Mouse (Mus musculus): Measurements from ENCODE around the gene Mms19. TPM values are rescaled to one million over a fixed set of nuclear protein-coding genes. Genes with fewer than 3 reads are reported as not detected.

Mms19 gene
- polyA plus RNA-seq, 1 experiment from 2014 or later = 27.5 TPM

DNA sequence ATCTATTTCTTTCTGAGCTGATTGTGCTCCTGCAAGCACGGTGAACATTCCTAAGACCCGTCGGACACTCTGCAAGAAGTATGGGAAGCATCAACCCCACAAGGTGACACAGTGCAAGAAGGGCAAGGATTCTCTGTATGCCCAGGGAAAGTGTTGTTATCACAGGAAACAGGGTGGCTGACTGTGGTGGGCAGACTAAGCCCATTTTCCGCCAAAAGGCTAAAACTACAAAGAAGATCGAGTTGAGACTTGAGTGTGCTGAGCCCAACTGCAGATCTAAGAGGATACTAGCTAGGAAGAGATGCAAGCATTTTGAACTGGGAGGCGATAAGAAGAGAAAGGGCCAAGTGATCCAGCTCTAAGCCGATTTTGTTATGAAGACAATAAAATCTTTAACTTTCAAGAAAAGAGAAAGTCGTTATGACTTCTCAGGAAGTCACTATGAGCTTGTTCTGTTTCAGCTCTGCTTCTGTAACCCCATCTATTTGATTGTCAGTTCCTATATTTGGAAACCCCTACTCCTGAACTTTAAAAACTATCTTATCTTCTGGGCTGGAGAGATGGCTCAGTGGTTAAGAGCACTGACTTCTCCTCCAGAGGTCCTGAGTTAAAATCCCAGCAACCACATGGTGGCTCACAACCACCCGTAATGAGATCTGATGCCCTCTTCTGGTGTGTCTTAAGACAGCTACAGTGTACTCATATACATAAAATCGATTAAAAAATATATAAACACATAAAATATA lies 77.9 kb downstream of the Mms19 start:
- ATAC-seq (ENCODE audit: low read depth) (no peak), DNase-seq (ENCODE audit: low spot score) (no peak)
- Histone ChIP-seq H3K36me3 (ENCODE audit: control insufficient read depth, insufficient read depth, low read length) (no peaks in the 10 kb centered on the region), H3K4me3 (ENCODE audit: low read depth, low read length) (no peak overlapping the region), H3K9me3 (ENCODE audit: control insufficient read depth, low read length) (no peaks in the 10 kb centered on the region), H3K9ac (ENCODE audit: low read depth, low read length) (no peak overlapping the region), H3K4me2 (ENCODE audit: low read depth, low read length) (no peak overlapping the region), H3K4me1 (ENCODE audit: control insufficient read depth, insufficient read depth, low read length) (no peaks in the 10 kb centered on the region; the same call in 1 of the 2 replicates), H3K27me3 (replicated peaks; ENCODE audit: control insufficient read depth, insufficient read depth, low read length) (no peaks in the 10 kb centered on the region), H3K27ac (replicated peaks; ENCODE audit: low read depth, low read length) (no peak overlapping the region)
- 83% methylated on average over 10 of the region's 10 CpGs for WGBS

GRCm38 (mm10) chr19:41901696-41902095 lies 79.3 kb downstream of the Mms19 start:
- peak; percentile 76 for DNase-seq (ENCODE audit: low spot score)
- Histone ChIP-seq H3K9ac (ENCODE audit: low read depth, low read length) (no peak overlapping the region), H3K4me1 (ENCODE audit: control insufficient read depth, insufficient read depth, low read length) (no peaks in the 10 kb centered on the region), H3K9me3 (ENCODE audit: control insufficient read depth, low read length) (no peaks in the 10 kb centered on the region), H3K4me3 (ENCODE audit: low read depth, low read length) (no peak overlapping the region), H3K36me3 (ENCODE audit: control insufficient read depth, insufficient read depth, low read length) (no peaks in the 10 kb centered on the region), H3K27ac (replicated peaks; ENCODE audit: low read depth, low read length) (no peak overlapping the region), H3K4me2 (ENCODE audit: low read depth, low read length) (no peak overlapping the region), H3K27me3 (replicated peaks; ENCODE audit: control insufficient read depth, insufficient read depth, low read length) (no peaks in the 10 kb centered on the region)
- WGBS = 42% methylated on average over 2 of the region's 2 CpGs
- ATAC-seq (ENCODE audit: low read depth) = peak; percentile 24; the same call in 1 of the 2 replicates

- no peak overlapping the region for H3K4me2 ChIP-seq (ENCODE audit: low read depth, low read length)
- no peaks in the 10 kb centered on the region for H3K9me3 ChIP-seq (ENCODE audit: control insufficient read depth, low read length)
- no peak overlapping the region for H3K4me3 ChIP-seq (ENCODE audit: low read depth, low read length)
- 78% methylated on average over 8 of the region's 8 CpGs for WGBS
- no peak for ATAC-seq (ENCODE audit: low read depth)
- H3K27me3 ChIP-seq (replicated peaks; ENCODE audit: control insufficient read depth, insufficient read depth, low read length) = no peaks in the 10 kb centered on the region
- H3K9ac ChIP-seq (ENCODE audit: low read depth, low read length) = no peak overlapping the region
- H3K4me1 ChIP-seq (ENCODE audit: control insufficient read depth, insufficient read depth, low read length) = no peaks in the 10 kb centered on the region
- no peaks in the 10 kb centered on the region for H3K36me3 ChIP-seq (ENCODE audit: control insufficient read depth, insufficient read depth, low read length)
- no peak overlapping the region for H3K27ac ChIP-seq (replicated peaks; ENCODE audit: low read depth, low read length)
- no peak for DNase-seq (ENCODE audit: low spot score)
Observed at GRCm38 (mm10) chr19:41900495-41901090, 80.4 kb downstream of the Mms19 start.

DNA sequence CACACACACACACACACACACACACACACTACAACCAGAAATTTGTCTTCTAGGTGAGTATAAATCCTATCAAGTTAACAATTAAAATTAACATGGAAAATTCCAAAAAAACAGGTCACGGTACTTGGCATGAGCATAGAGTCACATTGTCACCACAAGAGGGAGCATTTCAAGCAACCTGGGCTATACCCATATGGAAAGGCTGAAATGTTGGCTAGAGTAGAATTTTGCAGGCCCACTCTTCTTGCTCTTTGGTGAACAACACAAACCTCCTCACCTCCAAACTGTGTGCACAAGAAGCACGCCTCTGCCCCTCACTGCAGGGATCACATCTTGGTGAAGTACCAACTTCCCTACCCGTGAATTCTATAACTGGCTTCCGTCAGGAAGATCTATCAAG lies 82.1 kb downstream of the Mms19 start:
- DNase-seq (ENCODE audit: low spot score) (peak; percentile 62), ATAC-seq (ENCODE audit: low read depth) (no peak)
- Histone ChIP-seq H3K27ac (replicated peaks; ENCODE audit: low read depth, low read length) (no peak overlapping the region), H3K36me3 (ENCODE audit: control insufficient read depth, insufficient read depth, low read length) (no peaks in the 10 kb centered on the region), H3K9me3 (ENCODE audit: control insufficient read depth, low read length) (no peaks in the 10 kb centered on the region), H3K9ac (ENCODE audit: low read depth, low read length) (no peak overlapping the region), H3K4me2 (ENCODE audit: low read depth, low read length) (no peak overlapping the region), H3K27me3 (replicated peaks; ENCODE audit: control insufficient read depth, insufficient read depth, low read length) (no peaks in the 10 kb centered on the region), H3K4me3 (ENCODE audit: low read depth, low read length) (no peak overlapping the region), H3K4me1 (ENCODE audit: control insufficient read depth, insufficient read depth, low read length) (peaks cover 3% of the 10 kb centered on the region; the same call in 1 of the 2 replicates)
- 51% methylated on average over 4 of the region's 4 CpGs for WGBS

- peak overlapping the region; percentile 57 for H3K9ac ChIP-seq (ENCODE audit: low read depth, low read length)
- DNase-seq (ENCODE audit: low spot score) = no peak
- H3K27ac ChIP-seq (replicated peaks; ENCODE audit: low read depth, low read length) = no peak overlapping the region; the same call in 1 of the 2 replicates
- 17% methylated on average over 18 of the region's 18 CpGs for WGBS
- ATAC-seq (ENCODE audit: low read depth) = peak; percentile 15; the same call in 1 of the 2 replicates
- peak overlapping the region; percentile 75 for H3K4me2 ChIP-seq (ENCODE audit: low read depth, low read length)
- peaks cover 3% of the 10 kb centered on the region; the same call in 1 of the 2 replicates for H3K4me1 ChIP-seq (ENCODE audit: control insufficient read depth, insufficient read depth, low read length)
- peaks cover 10% of the 10 kb centered on the region; the same call in 1 of the 2 replicates for H3K36me3 ChIP-seq (ENCODE audit: control insufficient read depth, insufficient read depth, low read length)
- H3K27me3 ChIP-seq (replicated peaks; ENCODE audit: control insufficient read depth, insufficient read depth, low read length) = no peaks in the 10 kb centered on the region
- H3K4me3 ChIP-seq (ENCODE audit: low read depth, low read length) = peak overlapping the region; percentile 62
- H3K9me3 ChIP-seq (ENCODE audit: control insufficient read depth, low read length) = no peaks in the 10 kb centered on the region
Observed at GRCm38 (mm10) chr19:41896319-41896711, 84.6 kb downstream of the Mms19 start.

GRCm38 (mm10) chr19:41895460-41896318 lies 85.3 kb downstream of the Mms19 start, which contains the start of gene Rrp12:
Gene Rrp12 (minus strand): TSS chr19:41896173.
- no peaks in the 10 kb centered on the region for H3K9me3 ChIP-seq (ENCODE audit: control insufficient read depth, low read length)
- peaks cover 3% of the 10 kb centered on the region; the same call in 1 of the 2 replicates for H3K4me1 ChIP-seq (ENCODE audit: control insufficient read depth, insufficient read depth, low read length)
- peak within 1 kb of the TSS; percentile 57 for H3K9ac ChIP-seq (ENCODE audit: low read depth, low read length)
- DNase-seq (ENCODE audit: low spot score) (peak; percentile 96), ATAC-seq (ENCODE audit: low read depth) (peak; percentile 93)
- peaks cover 16% of the 10 kb centered on the region; the same call in 1 of the 2 replicates for H3K36me3 ChIP-seq (ENCODE audit: control insufficient read depth, insufficient read depth, low read length)
- H3K27ac ChIP-seq (replicated peaks; ENCODE audit: low read depth, low read length) = no peak within 1 kb of the TSS; the same call in 1 of the 2 replicates
- H3K4me2 ChIP-seq (ENCODE audit: low read depth, low read length) = peak within 1 kb of the TSS; percentile 75
- no peaks in the 10 kb centered on the region for H3K27me3 ChIP-seq (replicated peaks; ENCODE audit: control insufficient read depth, insufficient read depth, low read length)
- H3K4me3 ChIP-seq (ENCODE audit: low read depth, low read length) = peak within 1 kb of the TSS; percentile 62
- under 1% methylated on average over 27 of the region's 46 CpGs for WGBS

DNA sequence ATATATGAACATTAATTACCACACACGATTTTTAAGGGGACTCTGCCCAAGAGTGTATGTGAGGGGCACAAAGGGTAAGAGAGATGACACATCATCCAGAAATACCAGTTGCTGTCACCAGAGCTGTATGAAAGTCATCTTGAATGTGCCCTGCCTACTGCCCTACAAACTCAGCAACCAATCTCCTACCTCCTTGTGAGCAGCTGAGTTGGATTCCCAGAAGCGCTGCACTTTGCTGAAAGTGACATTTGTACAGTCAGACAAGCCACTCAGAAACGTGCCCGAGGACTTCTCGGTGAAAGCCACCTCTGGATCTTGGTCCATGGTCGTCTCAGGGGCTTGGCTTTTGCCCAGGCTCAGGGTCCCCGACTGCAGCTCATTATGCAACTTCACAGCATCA lies 86.0 kb downstream of the Mms19 start:
- H3K27me3 ChIP-seq (replicated peaks; ENCODE audit: control insufficient read depth, insufficient read depth, low read length) = no peaks in the 10 kb centered on the region
- WGBS = 50% methylated on average over 7 of the region's 7 CpGs
- peak overlapping the region; percentile 75 for H3K4me2 ChIP-seq (ENCODE audit: low read depth, low read length)
- DNase-seq (ENCODE audit: low spot score) (no peak), ATAC-seq (ENCODE audit: low read depth) (no peak)
- peaks cover 23% of the 10 kb centered on the region for H3K36me3 ChIP-seq (ENCODE audit: control insufficient read depth, insufficient read depth, low read length)
- H3K4me3 ChIP-seq (ENCODE audit: low read depth, low read length) = peak overlapping the region; percentile 62
- H3K9ac ChIP-seq (ENCODE audit: low read depth, low read length) = peak overlapping the region; percentile 57
- H3K4me1 ChIP-seq (ENCODE audit: control insufficient read depth, insufficient read depth, low read length) = peaks cover 3% of the 10 kb centered on the region; the same call in 1 of the 2 replicates
- H3K27ac ChIP-seq (replicated peaks; ENCODE audit: low read depth, low read length) = no peak overlapping the region
- no peaks in the 10 kb centered on the region for H3K9me3 ChIP-seq (ENCODE audit: control insufficient read depth, low read length)
